Mouse (Mus musculus) liver, embryonic 16.5 days (tissue): ENCODE results near the gene Trpc4ap. TPM values are rescaled to one million over a fixed set of nuclear protein-coding genes. Genes with fewer than 3 reads are reported as not detected.
"Not testable (repeated sequence)": the region's sequence is repeated elsewhere in the genome, so short reads cannot be mapped to it uniquely, and the experiment has no call there.

Source experiments
- ATAC-seq: fragments of 200-750 bp; cut with Nextera tagmentation; 2 replicates; pipeline ENCODE4 v1.8.0; 2017; ENCODE audit warnings: low read depth, mild to moderate bottlenecking, moderate number of reproducible peaks, moderate library complexity
- H3K27ac ChIP-seq: fragments of 300-500 bp; sonication (generic); 2 replicates; pipeline ENCODE4 v1.5.1; 2014; ENCODE audit warnings: mild to moderate bottlenecking, low read length
- H3K27me3 ChIP-seq: fragments of 300-500 bp; sonication (generic); 2 replicates; pipeline ENCODE4 v1.6.1; 2014; ENCODE audit warnings: low read depth, low read length, mixed read lengths; ENCODE audit not compliant: control insufficient read depth, insufficient read depth
- H3K36me3 ChIP-seq: fragments of 300-500 bp; sonication (generic); 2 replicates; pipeline ENCODE4 v1.6.1; 2014; ENCODE audit warnings: mild to moderate bottlenecking; ENCODE audit not compliant: control insufficient read depth, insufficient read depth
- H3K4me1 ChIP-seq: fragments of 300-500 bp; sonication (generic); 2 replicates; pipeline ENCODE4 v1.6.1; 2014; ENCODE audit warnings: low read depth, low read length, mixed read lengths; ENCODE audit not compliant: control insufficient read depth
- H3K4me2 ChIP-seq: fragments of 300-500 bp; sonication (generic); 2 replicates; pipeline ENCODE4 v1.6.1; 2014; ENCODE audit warnings: low read depth, low read length, mixed read lengths
- H3K4me3 ChIP-seq: fragments of 300-500 bp; sonication (generic); 2 replicates; pipeline ENCODE4 v1.5.1; 2014; ENCODE audit warnings: low read depth, mild to moderate bottlenecking, low read length
- H3K9ac ChIP-seq: fragments of 300-500 bp; sonication (generic); 2 replicates; pipeline ENCODE4 v1.6.1; 2014; ENCODE audit warnings: low read depth, low read length
- H3K9me3 ChIP-seq: fragments of 300-500 bp; sonication (generic); replicated peaks from 2 replicates; pipeline ENCODE4 v1.6.1; 2016; ENCODE audit warnings: low read length; ENCODE audit not compliant: control insufficient read depth
- WGBS: fragments of 180-500 bp; shearing (Covaris S2); extraction: QIAGEN DNeasy Blood & Tissue Kit; methylation state at CpG from one replicate; pipeline ENCODE4 v1.1.7; 2014; ENCODE audit not compliant: insufficient replicate concordance; 5-methylcytosine and 5-hydroxymethylcytosine counted together
- polyA plus RNA-seq: library from polyadenylated mRNA; unstranded; fragments of >200 nt; fragmentation: Nextera tagmentation; extraction: Ambion mirVana; gene quantifications from 2 replicates; pipeline ENCODE4 v1.2.1, GENCODE M21; 2015

Trpc4ap gene
- polyA plus RNA-seq, 1 experiment from 2014 or later: 50.7 TPM

- H3K9me3 ChIP-seq: no peaks in the 10 kb centered on the region
- no peaks in the 10 kb centered on the region for H3K36me3 ChIP-seq
- H3K9ac ChIP-seq: no peak overlapping the region
- WGBS: 57% methylated on average over 6 of the region's 6 CpGs
- no peak overlapping the region for H3K27ac ChIP-seq
- H3K4me1 ChIP-seq: peaks cover 13% of the 10 kb centered on the region
- H3K4me2 ChIP-seq: no peak overlapping the region
- H3K4me3 ChIP-seq: no peak overlapping the region
- no peaks in the 10 kb centered on the region for H3K27me3 ChIP-seq
- no peak for ATAC-seq
These were observed 32.3 kb upstream of the Trpc4ap start for GRCm38 (mm10) chr2:155724526-155724925.

- no peak overlapping the region for H3K4me3 ChIP-seq
- H3K27ac ChIP-seq: no peak overlapping the region
- no peak overlapping the region for H3K4me2 ChIP-seq
- no peak overlapping the region for H3K9ac ChIP-seq
- WGBS: 39% methylated on average over 5 of the region's 5 CpGs
- H3K4me1 ChIP-seq: peaks cover 13% of the 10 kb centered on the region
- no peaks in the 10 kb centered on the region for H3K9me3 ChIP-seq
- ATAC-seq: no peak
- H3K36me3 ChIP-seq: no peaks in the 10 kb centered on the region
- H3K27me3 ChIP-seq: no peaks in the 10 kb centered on the region
These were observed 31.9 kb upstream of the Trpc4ap start for GRCm38 (mm10) chr2:155724036-155724435.

GRCm38 (mm10) chr2:155720585-155720984 is 28.4 kb upstream of the Trpc4ap start:
- H3K4me1 ChIP-seq: no peaks in the 10 kb centered on the region
- no peak overlapping the region for H3K4me3 ChIP-seq
- ATAC-seq: no peak
- H3K9ac ChIP-seq: no peak overlapping the region
- no peaks in the 10 kb centered on the region for H3K9me3 ChIP-seq
- H3K27me3 ChIP-seq: no peaks in the 10 kb centered on the region
- H3K27ac ChIP-seq: no peak overlapping the region
- no peak overlapping the region for H3K4me2 ChIP-seq
- 53% methylated on average over 5 of the region's 5 CpGs for WGBS
- H3K36me3 ChIP-seq: peaks cover 4% of the 10 kb centered on the region; the same call in 1 of the 2 replicates

GRCm38 (mm10) chr2:155717082-155717990 is 25.2 kb upstream of the Trpc4ap start:
- ATAC-seq: no peak
- Histone ChIP-seq H3K27me3 (no peaks in the 10 kb centered on the region), H3K4me2 (no peak overlapping the region), H3K4me3 (no peak overlapping the region), H3K9me3 (no peaks in the 10 kb centered on the region), H3K4me1 (no peaks in the 10 kb centered on the region), H3K9ac (no peak overlapping the region), H3K36me3 (peaks cover 4% of the 10 kb centered on the region; the same call in 1 of the 2 replicates), H3K27ac (no peak overlapping the region)
- WGBS: 73% methylated on average over 12 of the region's 12 CpGs

GRCm38 (mm10) chr2:155710557-155710956 is 18.4 kb upstream of the Trpc4ap start:
- no peak overlapping the region for H3K4me2 ChIP-seq
- 56% methylated on average over 11 of the region's 11 CpGs for WGBS
- no peak for ATAC-seq
- no peak overlapping the region for H3K4me3 ChIP-seq
- H3K4me1 ChIP-seq: no peaks in the 10 kb centered on the region
- no peak overlapping the region for H3K9ac ChIP-seq
- H3K36me3 ChIP-seq: no peaks in the 10 kb centered on the region; the same call in 1 of the 2 replicates
- H3K27me3 ChIP-seq: no peaks in the 10 kb centered on the region
- no peaks in the 10 kb centered on the region for H3K9me3 ChIP-seq
- no peak overlapping the region for H3K27ac ChIP-seq

GRCm38 (mm10) chr2:155707251-155707650 is 15.1 kb upstream of the Trpc4ap start:
- no peaks in the 10 kb centered on the region for H3K27me3 ChIP-seq
- H3K36me3 ChIP-seq: no peaks in the 10 kb centered on the region; the same call in 1 of the 2 replicates
- H3K4me1 ChIP-seq: no peaks in the 10 kb centered on the region
- ATAC-seq: no peak
- H3K9me3 ChIP-seq: no peaks in the 10 kb centered on the region
- no peak overlapping the region for H3K4me2 ChIP-seq
- H3K9ac ChIP-seq: no peak overlapping the region
- 73% methylated on average over 4 of the region's 4 CpGs for WGBS
- H3K27ac ChIP-seq: no peak overlapping the region
- no peak overlapping the region for H3K4me3 ChIP-seq

GRCm38 (mm10) chr2:155703630-155704029 is 11.4 kb upstream of the Trpc4ap start:
- no peak for ATAC-seq
- no peak overlapping the region for H3K9ac ChIP-seq

GRCm38 (mm10) chr2:155701399-155701919 is 9.3 kb upstream of the Trpc4ap start:
- Histone ChIP-seq H3K27ac (no peak overlapping the region), H3K4me2 (no peak overlapping the region), H3K9me3 (no peaks in the 10 kb centered on the region), H3K4me3 (no peak overlapping the region), H3K36me3 (no peaks in the 10 kb centered on the region; the same call in 1 of the 2 replicates), H3K4me1 (no peaks in the 10 kb centered on the region), H3K9ac (no peak overlapping the region), H3K27me3 (no peaks in the 10 kb centered on the region)
- no peak for ATAC-seq
- WGBS: 82% methylated on average over 19 of the region's 19 CpGs

More at GRCm38 (mm10) chr2:155703630-155704029, 11.4 kb upstream of the Trpc4ap start:
- no peak overlapping the region for H3K27ac ChIP-seq
- H3K9me3 ChIP-seq: no peaks in the 10 kb centered on the region
- H3K4me3 ChIP-seq: no peak overlapping the region
- no peaks in the 10 kb centered on the region; the same call in 1 of the 2 replicates for H3K36me3 ChIP-seq
- H3K4me1 ChIP-seq: no peaks in the 10 kb centered on the region
- WGBS: 61% methylated on average over 4 of the region's 4 CpGs
- no peak overlapping the region for H3K4me2 ChIP-seq
- no peaks in the 10 kb centered on the region for H3K27me3 ChIP-seq

- H3K4me3 ChIP-seq, H3K9me3 ChIP-seq, H3K9ac ChIP-seq, H3K4me1 ChIP-seq, H3K27ac ChIP-seq, H3K27me3 ChIP-seq, ATAC-seq, H3K36me3 ChIP-seq, H3K4me2 ChIP-seq: not testable (repeated sequence)
- 78% methylated on average over 6 of the region's 6 CpGs for WGBS
These were observed 6.3 kb upstream of the Trpc4ap start for GRCm38 (mm10) chr2:155698443-155698842.
